In genomic region chr2:104096256-104096655, GRCm38 (mm10) we compare ENCODE assay signal across 9 mouse cellular contexts. TPM values are rescaled to one million over a fixed set of nuclear protein-coding genes. Genes with fewer than 3 reads are reported as not detected.
DNase-seq lines count a peak whose midpoint lies in the region; ATAC-seq and TF ChIP-seq lines count a peak whose summit lies in the region.
"Had no signal": no experiment of that assay in that cellular context is flagged by ENCODE, and none has a peak within 500 bp of the region (broad histone marks: within the 10 kb centered on the region; RNA-seq: fewer than 3 reads in every experiment).

No protein-coding gene starts in this region.

- TF ChIP-seq CTCF in Patski (IDR thresholded peaks at IDR 0.05) = no peak

- POLR2A ChIA-PET in Patski (lab: Charles Lee) = interaction anchor here (1.2 kb wide), 1 partner anchor 26 kb away, joined by 8 read pairs; the partner anchor contains the start of gene Cd59b

- 17% methylated on average over 10 of the region's 10 CpGs for WGBS in heart, embryonic 13.5 days
- 47% methylated on average over 10 of the region's 10 CpGs for WGBS in hindbrain, embryonic 16.5 days
- 40% methylated on average over 10 of the region's 10 CpGs for WGBS in midbrain, embryonic 12.5 days

- intact Hi-C loops in heart, postnatal 36 days (cut with DNase I) = loop anchor here (2.0 kb wide), 2 partner anchors 27 to 61 kb away; partner anchors contain the start of gene A930018P22Rik

- H3K4me2 ChIP-seq in heart, embryonic 13.5 days = peak overlapping the region; percentile 76
- peak overlapping the region; percentile 79 for H3K4me2 ChIP-seq in hindbrain, embryonic 16.5 days (ENCODE audit: low read length)
- H3K4me2 ChIP-seq in midbrain, embryonic 12.5 days (replicated peaks) = peak overlapping the region; percentile 55

- H3K9me3 ChIP-seq in heart, embryonic 13.5 days = no peaks in the 10 kb centered on the region
- H3K9me3 ChIP-seq in hindbrain, embryonic 16.5 days (ENCODE audit: control insufficient read depth, low read length) = no peaks in the 10 kb centered on the region
- no peaks in the 10 kb centered on the region for H3K9me3 ChIP-seq in midbrain, embryonic 12.5 days

- no peak for DNase-seq in heart, postnatal 36 days
- DNase-seq in Patski (ENCODE audit: low read depth, low spot score) = no peak
- DNase-seq in thymus, postnatal 4 days = no peak
- DNase-seq in right cerebral cortex, adult 18-20 months = no peak
- DNase-seq in urinary bladder, postnatal 36 days (ENCODE audit: low spot score in 2 of 2) = no peak

- peak overlapping the region; percentile 63 for H3K4me3 ChIP-seq in heart, embryonic 13.5 days
- peak overlapping the region; percentile 49 for H3K4me3 ChIP-seq in hindbrain, embryonic 16.5 days (ENCODE audit: low read length)
- H3K4me3 ChIP-seq in midbrain, embryonic 12.5 days = peak overlapping the region; percentile 45

- in situ Hi-C loops in Patski (cut with MboI; ENCODE audit: low pct_unique_long_range_greater_than_20kb) = no loop called here

- peak overlapping the region; percentile 90 for H3K9ac ChIP-seq in heart, embryonic 13.5 days
- peak overlapping the region; percentile 63 for H3K9ac ChIP-seq in hindbrain, embryonic 16.5 days (ENCODE audit: low read depth, low read length)
- peak overlapping the region; percentile 57 for H3K9ac ChIP-seq in midbrain, embryonic 12.5 days (replicated peaks)

- H3K36me3 ChIP-seq in heart, embryonic 13.5 days = no peaks in the 10 kb centered on the region
- H3K36me3 ChIP-seq in hindbrain, embryonic 16.5 days (ENCODE audit: control insufficient read depth, insufficient read depth, low read length) = no peaks in the 10 kb centered on the region
- no peaks in the 10 kb centered on the region for H3K36me3 ChIP-seq in midbrain, embryonic 12.5 days

- CTCF ChIA-PET in Patski (lab: Charles Lee) = interaction anchor here (0.7 to 1.5 kb wide), 3 partner anchors 39 to 398 kb away, joined by 3 read pairs; no protein-coding TSS in a partner anchor

- H3K27ac ChIP-seq in heart, embryonic 13.5 days (replicated peaks) = peak overlapping the region; percentile 96
- peak overlapping the region; percentile 73 for H3K27ac ChIP-seq in hindbrain, embryonic 16.5 days (ENCODE audit: low read depth, low read length)
- H3K27ac ChIP-seq in midbrain, embryonic 12.5 days (replicated peaks) = peak overlapping the region; percentile 74

- ATAC-seq in heart, embryonic 13.5 days (ENCODE audit: extremely low read depth, insufficient number of reproducible peaks, low FRiP score, low TSS enrichment) = no peak
- peak; percentile 17 for ATAC-seq in Patski
- no peak for ATAC-seq in hindbrain, embryonic 16.5 days
- no peak for ATAC-seq in midbrain, embryonic 12.5 days (ENCODE audit: low FRiP score, low read depth)

- peaks cover 39% of the 10 kb centered on the region for H3K4me1 ChIP-seq in heart, embryonic 13.5 days
- H3K4me1 ChIP-seq in hindbrain, embryonic 16.5 days (ENCODE audit: control insufficient read depth, insufficient read depth, low read depth, low read length) = peaks cover 6% of the 10 kb centered on the region
- H3K4me1 ChIP-seq in midbrain, embryonic 12.5 days = peaks cover 11% of the 10 kb centered on the region

- H3K27me3 ChIP-seq in heart, embryonic 13.5 days (replicated peaks) = no peaks in the 10 kb centered on the region
- H3K27me3 ChIP-seq in Patski = no peaks in the 10 kb centered on the region
- no peaks in the 10 kb centered on the region for H3K27me3 ChIP-seq in hindbrain, embryonic 16.5 days (replicated peaks; ENCODE audit: control insufficient read depth, insufficient read depth, low read length)
- H3K27me3 ChIP-seq in midbrain, embryonic 12.5 days = no peaks in the 10 kb centered on the region

RNA-seq across cellular contexts. Expression of gene Cd59a, which starts 0.7 kb away (rescaled TPM):
- 62.0 and 66.4 TPM in 2 replicates for polyA plus RNA-seq in heart, embryonic 13.5 days (2015; fragmentation: Nextera tagmentation; extraction: Ambion mirVana)
- 10 to 100 TPM; 43.9 to 58.0 TPM for total RNA-seq in heart, postnatal 36 days (2021)
- 89.8 TPM for polyA plus RNA-seq in Patski (2021)
- polyA plus RNA-seq in hindbrain, embryonic 16.5 days (2015; fragmentation: Nextera tagmentation; extraction: Ambion mirVana) = 15.3 and 18.4 TPM in 2 replicates
- 22.5 and 25.0 TPM in 2 replicates for polyA plus RNA-seq in midbrain, embryonic 12.5 days (2016; fragmentation: Nextera tagmentation; extraction: Ambion mirVana)

RNA-seq across cellular contexts. Expression of gene A930018P22Rik, which starts 26.3 kb away (rescaled TPM):
- polyA plus RNA-seq in heart, embryonic 13.5 days (2015; fragmentation: Nextera tagmentation; extraction: Ambion mirVana) = 0.31 and 0.67 TPM in 2 replicates
- under 1 TPM; 0.64 to 0.79 TPM for total RNA-seq in heart, postnatal 36 days (2021)
- not detected for polyA plus RNA-seq in Patski (2021)
- not detected in 2 replicates for polyA plus RNA-seq in hindbrain, embryonic 16.5 days (2015; fragmentation: Nextera tagmentation; extraction: Ambion mirVana)
- polyA plus RNA-seq in midbrain, embryonic 12.5 days (2016; fragmentation: Nextera tagmentation; extraction: Ambion mirVana) = not detected in 2 replicates
- total RNA-seq: MEL had no signal

RNA-seq across cellular contexts. Expression of gene Cd59b, which starts 26.6 kb away (rescaled TPM):
- polyA plus RNA-seq in heart, embryonic 13.5 days (2015; fragmentation: Nextera tagmentation; extraction: Ambion mirVana) = 4.7 and 6.9 TPM in 2 replicates
- 1 to 10 TPM; 3.5 to 3.7 TPM for total RNA-seq in heart, postnatal 36 days (2021)
- 12.3 TPM for polyA plus RNA-seq in Patski (2021)
- polyA plus RNA-seq in hindbrain, embryonic 16.5 days (2015; fragmentation: Nextera tagmentation; extraction: Ambion mirVana) = 2.6 and 3.0 TPM in 2 replicates
- 3.2 TPM in 2 replicates for polyA plus RNA-seq in midbrain, embryonic 12.5 days (2016; fragmentation: Nextera tagmentation; extraction: Ambion mirVana)
- total RNA-seq: MEL had no signal

RNA-seq across cellular contexts. Expression of gene Gm10799, which starts 27.9 kb away (rescaled TPM):
- not detected in 2 replicates for polyA plus RNA-seq in heart, embryonic 13.5 days (2015; fragmentation: Nextera tagmentation; extraction: Ambion mirVana)
- not detected for total RNA-seq in heart, postnatal 36 days (2021)
- polyA plus RNA-seq in Patski (2021) = not detected
- not detected in 2 replicates for polyA plus RNA-seq in hindbrain, embryonic 16.5 days (2015; fragmentation: Nextera tagmentation; extraction: Ambion mirVana)
- not detected in 2 replicates for polyA plus RNA-seq in midbrain, embryonic 12.5 days (2016; fragmentation: Nextera tagmentation; extraction: Ambion mirVana)
- total RNA-seq: MEL had no signal

RNA-seq across cellular contexts. Expression of gene Gm10912, which starts 30.6 kb away (rescaled TPM):
- polyA plus RNA-seq in heart, embryonic 13.5 days (2015; fragmentation: Nextera tagmentation; extraction: Ambion mirVana) = not detected in 2 replicates
- total RNA-seq in heart, postnatal 36 days (2021) = under 1 TPM in 1 of 2 experiments, not detected in 1; 0.17 TPM
- not detected for polyA plus RNA-seq in Patski (2021)
- polyA plus RNA-seq in hindbrain, embryonic 16.5 days (2015; fragmentation: Nextera tagmentation; extraction: Ambion mirVana) = not detected in 2 replicates
- polyA plus RNA-seq in midbrain, embryonic 12.5 days (2016; fragmentation: Nextera tagmentation; extraction: Ambion mirVana) = not detected in 2 replicates
